Mouse (Mus musculus): Measurements from ENCODE around the gene H2-T23. TPM values are rescaled to one million over a fixed set of nuclear protein-coding genes. Genes with fewer than 3 reads are reported as not detected.
"Not testable (repeated sequence)": the region's sequence is repeated elsewhere in the genome, so short reads cannot be mapped to it uniquely, and the experiment has no call there.

H2-T23 gene
- total and polyA plus RNA-seq, 2 experiments from 2014 or later, result 7.3 to 9.2 TPM

DNA sequence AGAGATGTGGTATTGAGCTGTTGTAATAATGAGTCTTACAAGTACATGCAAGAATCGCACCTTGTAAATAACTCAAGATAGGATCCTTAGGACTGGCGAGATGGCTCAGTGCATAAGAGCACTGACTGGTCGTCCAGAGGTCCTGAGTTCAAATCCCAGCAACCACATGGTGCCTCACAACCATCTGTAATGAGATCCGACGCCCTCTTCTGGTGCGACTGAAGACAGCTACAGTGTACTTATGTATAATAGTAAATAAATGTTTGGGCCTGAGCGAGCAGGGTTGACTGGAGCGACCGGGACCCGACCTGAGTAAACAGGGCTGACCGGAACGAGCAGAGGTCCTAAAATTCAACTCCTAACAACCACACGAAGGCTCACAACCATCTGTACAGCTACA is 3.5 kb upstream of the H2-T23 start:
- not testable (repeated sequence) for H3K27me3 ChIP-seq (ENCODE audit: insufficient read depth, low read length); DNase-seq (ENCODE audit: low spot score); H3K9me3 ChIP-seq (ENCODE audit: low read length); ATAC-seq (ENCODE audit: low FRiP score); H3K4me3 ChIP-seq (ENCODE audit: low read depth, low read length); H3K9ac ChIP-seq (replicated peaks; ENCODE audit: low read length, poor library complexity, severe bottlenecking); H3K36me3 ChIP-seq (ENCODE audit: insufficient read depth, low read length); H3K27ac ChIP-seq (ENCODE audit: low read depth, low read length); H3K4me2 ChIP-seq (ENCODE audit: low read depth, low read length, poor library complexity, severe bottlenecking); H3K4me1 ChIP-seq (ENCODE audit: insufficient read depth, low read length)
- 87% methylated on average over 13 of the region's 13 CpGs for WGBS

DNA sequence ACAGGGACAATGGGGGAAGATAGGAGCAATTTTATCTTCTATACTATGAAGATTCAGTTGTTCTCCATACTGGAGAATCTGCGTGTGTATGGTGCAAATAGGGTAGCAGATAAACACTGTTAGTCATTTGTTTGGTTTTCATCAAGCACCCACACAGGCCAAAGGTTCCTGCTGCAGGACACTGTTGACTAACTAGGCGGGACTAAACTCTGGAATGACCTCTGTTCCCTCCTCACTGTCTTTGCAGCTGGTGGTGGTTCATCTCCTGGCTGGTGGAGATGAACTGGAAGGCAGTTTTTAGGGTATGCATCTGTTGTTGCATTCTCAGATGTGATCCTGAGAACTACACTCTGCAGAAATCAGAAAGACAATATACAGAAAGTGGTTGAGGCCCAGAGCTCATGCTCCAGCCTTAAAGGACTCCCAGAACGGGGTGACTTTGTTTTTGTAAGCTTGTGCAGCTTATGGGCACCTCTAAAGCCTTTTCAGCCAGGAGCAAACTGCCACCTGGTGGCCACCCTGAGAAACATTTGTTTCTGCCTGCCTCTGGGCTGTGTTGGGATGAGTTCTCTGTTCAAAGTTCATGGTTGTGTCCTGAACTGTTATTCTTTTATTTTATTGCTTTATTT is 2.5 kb upstream of the H2-T23 start:
- TF ChIP-seq CTCF (IDR thresholded peaks at IDR 0.05), result peak; percentile 66
- H3K4me1 ChIP-seq (ENCODE audit: insufficient read depth, low read length); H3K27ac ChIP-seq (ENCODE audit: low read depth, low read length); H3K27me3 ChIP-seq (ENCODE audit: insufficient read depth, low read length); H3K9ac ChIP-seq (replicated peaks; ENCODE audit: low read length, poor library complexity, severe bottlenecking); H3K36me3 ChIP-seq (ENCODE audit: insufficient read depth, low read length); H3K4me3 ChIP-seq (ENCODE audit: low read depth, low read length); H3K4me2 ChIP-seq (ENCODE audit: low read depth, low read length, poor library complexity, severe bottlenecking); H3K9me3 ChIP-seq (ENCODE audit: low read length); ATAC-seq (ENCODE audit: low FRiP score): not testable (repeated sequence)
- peak; percentile 41 for DNase-seq (ENCODE audit: low spot score)
- WGBS, result 42% methylated on average over 3 of the region's 3 CpGs

DNA sequence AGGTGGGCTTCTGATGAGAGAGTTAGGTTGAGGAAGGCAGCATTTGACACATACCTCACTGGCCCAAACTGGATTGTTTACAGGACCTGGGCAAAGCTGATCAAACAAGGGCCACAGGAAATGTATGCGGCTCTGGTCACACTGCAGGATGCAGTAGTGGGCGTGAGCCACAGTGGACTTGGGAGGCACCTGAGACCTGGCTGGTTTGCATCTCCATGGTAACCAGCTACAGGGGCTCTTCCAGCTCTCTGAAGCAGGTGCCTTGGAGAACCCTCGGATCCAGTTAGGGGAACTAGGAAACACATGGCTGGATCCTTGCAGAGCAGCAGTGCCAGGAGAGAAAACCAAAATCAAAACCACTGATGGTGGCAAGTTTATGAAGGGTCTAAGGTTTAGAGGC is 1.9 kb upstream of the H2-T23 start:
- not testable (repeated sequence) for H3K27me3 ChIP-seq (ENCODE audit: insufficient read depth, low read length); H3K9ac ChIP-seq (replicated peaks; ENCODE audit: low read length, poor library complexity, severe bottlenecking); H3K4me1 ChIP-seq (ENCODE audit: insufficient read depth, low read length); H3K4me3 ChIP-seq (ENCODE audit: low read depth, low read length); H3K27ac ChIP-seq (ENCODE audit: low read depth, low read length); DNase-seq (ENCODE audit: low spot score); H3K36me3 ChIP-seq (ENCODE audit: insufficient read depth, low read length); H3K4me2 ChIP-seq (ENCODE audit: low read depth, low read length, poor library complexity, severe bottlenecking); H3K9me3 ChIP-seq (ENCODE audit: low read length); ATAC-seq (ENCODE audit: low FRiP score)
- WGBS, result 58% methylated on average over 3 of the region's 3 CpGs

DNA sequence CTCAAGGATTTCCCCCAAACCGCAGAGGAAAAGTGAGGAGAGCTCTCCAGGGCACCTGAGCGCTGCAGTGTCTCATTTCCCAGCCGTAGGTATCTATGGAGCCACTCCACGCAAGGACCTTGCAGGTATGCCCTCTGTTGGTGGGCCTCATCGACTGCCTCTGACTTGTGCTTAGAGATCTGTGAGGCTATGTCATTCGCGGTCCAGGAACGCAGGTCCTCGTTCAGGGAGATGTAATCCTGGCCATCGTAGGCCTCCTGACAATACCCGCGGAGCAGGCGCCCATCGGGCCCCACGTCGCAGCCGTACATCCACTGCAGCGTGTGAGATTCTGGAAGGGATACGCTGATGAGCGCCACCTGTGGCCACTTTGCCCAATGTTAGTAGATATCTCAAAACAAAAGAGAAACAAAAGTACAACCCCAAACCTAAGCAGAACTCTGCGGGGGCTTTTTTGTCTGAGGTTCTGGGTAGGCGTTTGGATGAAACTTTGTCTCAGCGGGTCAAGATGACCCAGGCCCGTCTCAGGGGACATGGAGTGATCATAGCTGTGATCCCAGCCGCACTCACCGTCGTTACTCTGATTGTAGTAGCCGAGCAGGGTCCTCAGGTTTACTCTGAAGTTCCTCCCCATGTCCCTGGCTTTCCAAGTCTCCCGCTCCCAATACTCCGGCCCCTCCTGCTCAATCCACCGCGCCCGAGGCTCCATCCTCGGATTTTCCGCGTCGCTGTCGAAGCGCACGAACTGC is 898 bp downstream of the H2-T23 start:
- peak; percentile 81 for ATAC-seq (ENCODE audit: low FRiP score)
- H3K27ac ChIP-seq (ENCODE audit: low read depth, low read length); H3K4me1 ChIP-seq (ENCODE audit: insufficient read depth, low read length); DNase-seq (ENCODE audit: low spot score); H3K9me3 ChIP-seq (ENCODE audit: low read length); H3K27me3 ChIP-seq (ENCODE audit: insufficient read depth, low read length); H3K36me3 ChIP-seq (ENCODE audit: insufficient read depth, low read length): not testable (repeated sequence)
- TF ChIP-seq CTCF (IDR thresholded peaks at IDR 0.05), result peak; percentile 65
- Histone ChIP-seq H3K4me3 (ENCODE audit: low read depth, low read length) (peak overlapping the region; percentile 39), H3K9ac (replicated peaks; ENCODE audit: low read length, poor library complexity, severe bottlenecking) (0 out of 2 replicates have a peak overlapping the region, but pooled peaks have one; percentile 19), H3K4me2 (ENCODE audit: low read depth, low read length, poor library complexity, severe bottlenecking) (peak overlapping the region; percentile 69)
- 1% methylated on average over 39 of the region's 40 CpGs for WGBS

DNA sequence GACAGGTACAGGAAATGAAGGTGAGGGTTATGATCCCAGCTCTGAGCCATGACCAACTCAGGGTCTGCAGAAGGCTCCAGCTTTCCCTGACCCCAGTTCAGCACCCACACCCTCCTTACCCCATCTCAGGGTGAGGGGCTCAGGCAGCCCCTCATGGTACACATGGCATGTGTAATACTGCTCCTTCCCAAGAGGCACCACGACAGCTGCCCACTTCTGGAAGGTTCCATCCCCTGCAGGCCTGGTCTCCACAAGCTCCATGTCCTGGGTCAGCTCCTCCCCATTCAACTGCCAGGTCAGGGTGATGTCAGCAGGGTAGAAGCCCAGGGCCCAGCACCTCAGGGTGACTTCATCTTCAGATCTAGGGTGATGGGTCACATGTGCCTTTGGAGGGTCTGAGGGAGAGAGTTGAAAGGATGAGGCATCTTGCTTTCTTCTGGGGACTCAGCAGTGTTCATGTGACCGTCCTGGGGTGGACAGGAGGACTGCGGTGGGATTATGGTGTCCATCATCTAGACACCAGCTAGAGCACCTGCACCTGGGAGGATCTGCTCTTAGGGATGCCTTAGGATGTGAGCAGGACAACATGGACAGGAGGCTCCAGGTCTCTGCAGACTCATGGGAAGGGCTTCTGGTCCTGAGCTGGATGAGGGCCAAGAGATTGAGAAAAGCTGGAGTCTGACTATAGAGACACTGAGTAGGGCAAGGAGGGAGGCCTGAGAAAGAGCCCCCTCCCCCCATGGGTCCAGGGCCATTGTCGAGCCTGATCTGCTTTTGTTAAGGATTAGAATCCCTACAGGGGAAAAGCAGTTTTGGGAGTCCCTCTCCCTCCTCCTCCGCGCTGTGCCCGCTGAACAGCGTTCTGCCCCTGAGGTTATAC is 1.7 kb downstream of the H2-T23 start:
- not testable (repeated sequence) for H3K27me3 ChIP-seq (ENCODE audit: insufficient read depth, low read length); H3K4me1 ChIP-seq (ENCODE audit: insufficient read depth, low read length); H3K9me3 ChIP-seq (ENCODE audit: low read length); H3K27ac ChIP-seq (ENCODE audit: low read depth, low read length); DNase-seq (ENCODE audit: low spot score); H3K36me3 ChIP-seq (ENCODE audit: insufficient read depth, low read length)
- ATAC-seq (ENCODE audit: low FRiP score), result peak; percentile 36; the same call in 1 of the 2 replicates
- H3K4me3 ChIP-seq (ENCODE audit: low read depth, low read length), result peak overlapping the region; percentile 39
- peak overlapping the region; percentile 69 for H3K4me2 ChIP-seq (ENCODE audit: low read depth, low read length, poor library complexity, severe bottlenecking)
- 0 out of 2 replicates have a peak overlapping the region, but pooled peaks have one; percentile 19 for H3K9ac ChIP-seq (replicated peaks; ENCODE audit: low read length, poor library complexity, severe bottlenecking)
- WGBS, result 36% methylated on average over 8 of the region's 8 CpGs

DNA sequence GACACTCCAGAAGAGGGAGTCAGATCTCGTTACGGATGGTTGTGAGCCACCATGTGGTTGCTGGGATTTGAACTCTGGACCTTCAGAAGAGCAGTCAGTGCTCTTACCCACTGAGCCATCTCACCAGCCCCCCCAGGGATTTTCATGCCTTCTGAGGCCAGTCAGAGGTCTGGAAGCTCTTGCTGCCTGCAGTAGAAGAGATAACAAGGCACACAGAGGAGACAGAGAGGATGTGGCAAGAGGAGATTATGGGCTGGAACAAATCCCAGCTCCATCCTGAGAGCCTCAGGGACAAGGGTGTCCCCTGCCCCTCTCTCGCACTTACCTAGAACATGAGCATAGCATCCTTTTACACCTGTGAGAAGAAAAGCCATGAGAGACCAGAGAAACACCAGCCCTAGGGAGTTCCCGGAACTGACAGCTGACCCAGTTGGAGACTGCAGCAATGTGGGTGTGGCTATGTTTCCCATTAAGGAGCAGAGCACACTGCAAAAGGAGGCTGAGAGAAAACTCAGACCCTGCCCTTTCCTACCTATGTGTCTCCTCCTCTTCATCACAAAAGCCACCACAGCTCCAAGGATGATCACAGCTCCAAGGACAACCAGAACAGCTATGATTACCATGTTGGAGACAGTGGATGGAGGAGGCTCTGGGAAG is 2.5 kb downstream of the H2-T23 start:
- H3K27ac ChIP-seq (ENCODE audit: low read depth, low read length); H3K9me3 ChIP-seq (ENCODE audit: low read length); H3K4me3 ChIP-seq (ENCODE audit: low read depth, low read length); H3K9ac ChIP-seq (replicated peaks; ENCODE audit: low read length, poor library complexity, severe bottlenecking); DNase-seq (ENCODE audit: low spot score); H3K4me1 ChIP-seq (ENCODE audit: insufficient read depth, low read length); H3K4me2 ChIP-seq (ENCODE audit: low read depth, low read length, poor library complexity, severe bottlenecking); H3K36me3 ChIP-seq (ENCODE audit: insufficient read depth, low read length); H3K27me3 ChIP-seq (ENCODE audit: insufficient read depth, low read length); ATAC-seq (ENCODE audit: low FRiP score): not testable (repeated sequence)
- WGBS, result 77% methylated on average over 2 of the region's 4 CpGs

All from midbrain, postnatal 0 days (tissue).